Mouse (Mus musculus): ENCODE measurements at regions not wholly inside any gene's neighbourhood (a gene's known extent, or its start where the extent isn't known, plus 50 kb on each side); places are given as distances from the start of the nearest gene placed in this dataset.

DNA sequence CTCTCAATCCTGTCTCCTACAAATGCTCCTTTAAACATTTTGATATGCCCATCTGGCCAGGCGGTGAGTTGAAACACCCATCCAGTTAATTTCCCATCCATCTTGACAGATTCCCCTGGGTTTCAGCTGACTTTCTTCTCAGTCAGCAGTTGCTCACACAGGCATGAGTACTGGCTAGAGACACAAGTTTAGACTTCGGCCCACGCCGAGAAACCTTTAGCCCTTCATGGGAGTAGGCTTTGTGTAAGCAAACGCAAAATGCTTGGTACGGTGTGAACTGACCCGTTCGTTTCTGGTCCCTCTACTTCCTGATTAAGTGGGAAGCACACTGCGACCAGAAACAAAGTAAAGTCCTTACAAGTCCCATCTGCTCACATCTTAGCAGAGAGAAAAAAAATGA, 401.6 kb downstream of the Rapgef2 start:
- H3K27me3 ChIP-seq (ENCODE audit: control insufficient read depth, insufficient read depth, low read length), result no peaks in the 10 kb centered on the region
- no peak overlapping the region for H3K4me3 ChIP-seq (ENCODE audit: low read depth, low read length)
- no peaks in the 10 kb centered on the region for H3K4me1 ChIP-seq (ENCODE audit: control insufficient read depth, insufficient read depth, low read length)
- DNase-seq (ENCODE audit: low spot score, missing footprints) (no peak), ATAC-seq (ENCODE audit: low FRiP score) (no peak)
- H3K4me2 ChIP-seq, result no peak overlapping the region
- no peak overlapping the region for H3K9ac ChIP-seq (ENCODE audit: low read length)
- H3K27ac ChIP-seq (ENCODE audit: low read depth, low read length), result no peak overlapping the region
- no peaks in the 10 kb centered on the region for H3K9me3 ChIP-seq (ENCODE audit: control insufficient read depth, low read length)
- H3K36me3 ChIP-seq (ENCODE audit: control insufficient read depth, insufficient read depth, low read length), result no peaks in the 10 kb centered on the region
- 87% methylated on average over 9 of the region's 9 CpGs for WGBS

GRCm38 (mm10) chr3:78884029-78884428, 402.3 kb downstream of the Rapgef2 start:
- Histone ChIP-seq H3K9ac (ENCODE audit: low read length) (no peak overlapping the region), H3K27me3 (ENCODE audit: control insufficient read depth, insufficient read depth, low read length) (no peaks in the 10 kb centered on the region), H3K27ac (ENCODE audit: low read depth, low read length) (no peak overlapping the region), H3K36me3 (ENCODE audit: control insufficient read depth, insufficient read depth, low read length) (no peaks in the 10 kb centered on the region), H3K4me1 (ENCODE audit: control insufficient read depth, insufficient read depth, low read length) (no peaks in the 10 kb centered on the region), H3K9me3 (ENCODE audit: control insufficient read depth, low read length) (no peaks in the 10 kb centered on the region), H3K4me3 (ENCODE audit: low read depth, low read length) (no peak overlapping the region), H3K4me2 (no peak overlapping the region)
- 89% methylated on average over 11 of the region's 11 CpGs for WGBS
- no peak for ATAC-seq (ENCODE audit: low FRiP score)
- DNase-seq (ENCODE audit: low spot score, missing footprints), result no peak

GRCm38 (mm10) chr3:78880072-78880471, 406.2 kb downstream of the Rapgef2 start:
- 92% methylated on average over 13 of the region's 13 CpGs for WGBS
- DNase-seq (ENCODE audit: low spot score, missing footprints) (no peak), ATAC-seq (ENCODE audit: low FRiP score) (no peak)
- H3K27ac ChIP-seq (ENCODE audit: low read depth, low read length), result no peak overlapping the region
- no peaks in the 10 kb centered on the region for H3K36me3 ChIP-seq (ENCODE audit: control insufficient read depth, insufficient read depth, low read length)
- no peaks in the 10 kb centered on the region for H3K4me1 ChIP-seq (ENCODE audit: control insufficient read depth, insufficient read depth, low read length)
- H3K9ac ChIP-seq (ENCODE audit: low read length), result no peak overlapping the region
- no peak overlapping the region for H3K4me3 ChIP-seq (ENCODE audit: low read depth, low read length)
- H3K4me2 ChIP-seq, result no peak overlapping the region
- H3K9me3 ChIP-seq (ENCODE audit: control insufficient read depth, low read length), result no peaks in the 10 kb centered on the region
- H3K27me3 ChIP-seq (ENCODE audit: control insufficient read depth, insufficient read depth, low read length), result no peaks in the 10 kb centered on the region

DNA sequence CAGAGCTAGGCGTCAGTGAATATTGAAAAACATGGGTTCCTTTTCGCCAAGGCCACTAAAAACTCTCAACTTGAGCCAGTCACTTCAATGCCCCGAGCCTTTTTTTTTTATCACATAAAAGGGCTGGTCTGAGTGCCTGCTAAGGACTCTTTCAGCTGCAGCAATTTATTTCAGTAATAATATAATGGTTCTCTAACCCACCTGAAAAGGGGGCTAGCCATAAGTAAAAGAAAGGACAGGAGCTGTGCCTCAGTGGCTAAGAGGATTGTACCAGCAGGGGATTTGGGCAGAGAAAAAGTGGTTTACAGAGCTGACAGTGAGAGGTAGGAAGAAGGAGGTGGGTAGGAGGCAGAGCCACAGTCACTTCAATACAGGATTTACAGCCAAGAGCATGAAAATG, 409.0 kb downstream of the Rapgef2 start:
- 25% methylated on average over 3 of the region's 3 CpGs for WGBS
- ATAC-seq (ENCODE audit: low FRiP score) (no peak), DNase-seq (ENCODE audit: low spot score, missing footprints) (no peak)
- Histone ChIP-seq H3K9ac (ENCODE audit: low read length) (no peak overlapping the region), H3K4me3 (ENCODE audit: low read depth, low read length) (no peak overlapping the region), H3K27ac (ENCODE audit: low read depth, low read length) (no peak overlapping the region), H3K9me3 (ENCODE audit: control insufficient read depth, low read length) (no peaks in the 10 kb centered on the region), H3K4me2 (no peak overlapping the region), H3K4me1 (ENCODE audit: control insufficient read depth, insufficient read depth, low read length) (no peaks in the 10 kb centered on the region), H3K36me3 (ENCODE audit: control insufficient read depth, insufficient read depth, low read length) (no peaks in the 10 kb centered on the region), H3K27me3 (ENCODE audit: control insufficient read depth, insufficient read depth, low read length) (no peaks in the 10 kb centered on the region)

GRCm38 (mm10) chr3:78866896-78867295, 419.4 kb downstream of the Rapgef2 start:
- Histone ChIP-seq H3K9ac (ENCODE audit: low read length) (no peak overlapping the region), H3K27ac (ENCODE audit: low read depth, low read length) (no peak overlapping the region)

DNA sequence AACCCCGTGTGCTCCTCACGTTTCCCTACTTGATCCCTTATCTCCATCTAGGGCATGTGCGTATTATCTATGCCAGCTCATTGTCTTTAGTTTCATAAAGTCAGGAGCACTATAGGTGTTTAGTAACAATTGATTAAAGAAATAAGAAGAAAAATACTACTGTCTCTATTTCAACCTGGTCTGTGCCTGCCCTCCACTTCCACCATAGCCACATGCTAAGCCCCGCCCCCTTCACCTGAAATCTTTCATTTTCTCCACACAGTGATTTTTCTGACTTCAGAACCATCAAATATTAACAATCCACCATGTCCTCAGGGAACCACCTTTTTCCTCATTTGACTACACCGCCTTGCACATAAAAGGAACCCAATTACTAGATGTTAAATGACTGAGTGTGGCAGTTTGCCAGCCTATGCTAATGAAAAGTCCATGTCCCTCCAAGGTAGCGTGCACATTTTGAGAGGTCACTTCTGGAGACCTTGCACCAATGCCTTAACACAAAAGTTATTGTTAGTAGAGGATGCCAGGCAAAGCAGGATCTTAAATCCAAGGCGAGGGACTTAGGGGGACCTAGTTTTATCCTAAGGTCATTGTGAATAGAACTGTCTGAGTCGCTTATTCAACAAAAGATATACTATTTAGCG, 420.1 kb downstream of the Rapgef2 start:
- Histone ChIP-seq H3K4me3 (ENCODE audit: low read depth, low read length) (no peak overlapping the region), H3K27me3 (ENCODE audit: control insufficient read depth, insufficient read depth, low read length) (no peaks in the 10 kb centered on the region), H3K27ac (ENCODE audit: low read depth, low read length) (no peak overlapping the region), H3K4me1 (ENCODE audit: control insufficient read depth, insufficient read depth, low read length) (peaks cover 7% of the 10 kb centered on the region), H3K9me3 (ENCODE audit: control insufficient read depth, low read length) (no peaks in the 10 kb centered on the region), H3K36me3 (ENCODE audit: control insufficient read depth, insufficient read depth, low read length) (no peaks in the 10 kb centered on the region), H3K9ac (ENCODE audit: low read length) (no peak overlapping the region), H3K4me2 (no peak overlapping the region)
- peak; percentile 65 for ATAC-seq (ENCODE audit: low FRiP score)
- no peak for DNase-seq (ENCODE audit: low spot score, missing footprints)
- 60% methylated on average over 9 of the region's 9 CpGs for WGBS

More at GRCm38 (mm10) chr3:78866896-78867295, 419.4 kb downstream of the Rapgef2 start:
- Histone ChIP-seq H3K27me3 (ENCODE audit: control insufficient read depth, insufficient read depth, low read length) (no peaks in the 10 kb centered on the region), H3K9me3 (ENCODE audit: control insufficient read depth, low read length) (no peaks in the 10 kb centered on the region), H3K4me2 (no peak overlapping the region), H3K36me3 (ENCODE audit: control insufficient read depth, insufficient read depth, low read length) (no peaks in the 10 kb centered on the region), H3K4me1 (ENCODE audit: control insufficient read depth, insufficient read depth, low read length) (peaks cover 7% of the 10 kb centered on the region), H3K4me3 (ENCODE audit: low read depth, low read length) (no peak overlapping the region)
- no peak for DNase-seq (ENCODE audit: low spot score, missing footprints)
- WGBS, result 41% methylated on average over 1 of the region's 1 CpGs
- peak; percentile 43; the same call in 1 of the 2 replicates for ATAC-seq (ENCODE audit: low FRiP score)

DNA sequence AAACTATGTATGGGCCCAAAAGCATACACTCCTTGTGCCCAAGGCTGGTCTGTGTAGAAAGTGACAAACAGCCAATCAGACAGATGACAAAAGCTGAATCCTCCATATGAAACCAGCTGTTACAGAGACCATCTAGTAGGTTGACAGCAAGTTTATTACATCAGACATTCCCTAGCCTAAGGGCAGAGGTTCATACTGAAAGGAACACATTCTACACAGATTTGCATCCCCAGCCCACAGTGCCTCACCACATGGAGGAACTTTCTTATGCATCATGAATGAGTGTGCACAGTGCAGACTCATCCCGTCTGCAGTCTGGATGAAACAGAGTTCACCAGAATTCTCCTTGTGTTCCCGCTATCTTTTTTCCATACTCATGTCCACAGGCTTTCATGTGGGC, 423.3 kb downstream of the Rapgef2 start:
- H3K27me3 ChIP-seq (ENCODE audit: control insufficient read depth, insufficient read depth, low read length), result no peaks in the 10 kb centered on the region
- no peak for ATAC-seq (ENCODE audit: low FRiP score)
- H3K4me3 ChIP-seq (ENCODE audit: low read depth, low read length), result no peak overlapping the region
- WGBS, result 92% methylated on average over 2 of the region's 2 CpGs
- peaks cover 7% of the 10 kb centered on the region for H3K4me1 ChIP-seq (ENCODE audit: control insufficient read depth, insufficient read depth, low read length)
- no peak for DNase-seq (ENCODE audit: low spot score, missing footprints)
- no peak overlapping the region for H3K27ac ChIP-seq (ENCODE audit: low read depth, low read length)
- H3K9me3 ChIP-seq (ENCODE audit: control insufficient read depth, low read length), result no peaks in the 10 kb centered on the region
- no peak overlapping the region for H3K9ac ChIP-seq (ENCODE audit: low read length)
- H3K36me3 ChIP-seq (ENCODE audit: control insufficient read depth, insufficient read depth, low read length), result no peaks in the 10 kb centered on the region
- H3K4me2 ChIP-seq, result no peak overlapping the region

DNA sequence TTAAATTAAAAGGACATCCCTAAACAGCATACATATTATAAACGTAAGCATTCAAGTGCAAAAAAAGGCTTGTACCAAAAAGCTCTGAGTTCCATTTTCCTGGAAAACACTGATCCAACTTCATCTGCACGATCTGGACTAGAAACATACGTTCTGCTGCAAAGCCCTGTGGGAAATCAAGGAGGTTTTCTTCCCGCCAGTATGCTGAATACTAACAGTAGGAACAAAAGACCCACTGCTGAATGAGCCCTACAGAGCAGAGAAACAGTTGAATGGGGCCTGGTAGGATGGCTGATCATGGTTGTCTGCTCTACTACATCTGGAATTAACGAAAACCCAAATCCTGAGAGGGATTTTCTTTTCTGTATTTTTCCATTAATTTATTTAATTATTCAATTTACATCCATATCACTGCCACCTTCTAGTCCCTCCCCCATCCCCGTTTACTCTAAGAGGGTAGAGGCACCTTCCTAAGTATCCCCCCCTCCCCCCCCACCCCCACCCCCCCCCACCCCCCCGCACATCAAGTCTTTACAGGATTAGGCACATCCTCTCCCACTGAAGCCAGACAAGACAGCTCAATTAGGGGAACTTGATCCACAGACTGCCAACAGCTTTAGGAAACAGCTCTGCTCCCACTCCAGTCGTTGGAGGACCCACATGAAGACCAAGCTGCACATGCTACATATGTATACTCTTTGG, 439.5 kb downstream of the Rapgef2 start:
- Histone ChIP-seq H3K4me3 (ENCODE audit: low read depth, low read length) (no peak overlapping the region), H3K36me3 (ENCODE audit: control insufficient read depth, insufficient read depth, low read length) (no peaks in the 10 kb centered on the region), H3K27ac (ENCODE audit: low read depth, low read length) (no peak overlapping the region), H3K9me3 (ENCODE audit: control insufficient read depth, low read length) (no peaks in the 10 kb centered on the region), H3K9ac (ENCODE audit: low read length) (no peak overlapping the region), H3K4me1 (ENCODE audit: control insufficient read depth, insufficient read depth, low read length) (no peaks in the 10 kb centered on the region), H3K4me2 (no peak overlapping the region), H3K27me3 (ENCODE audit: control insufficient read depth, insufficient read depth, low read length) (no peaks in the 10 kb centered on the region)
- ATAC-seq (ENCODE audit: low FRiP score), result peak; percentile 76
- no peak for DNase-seq (ENCODE audit: low spot score, missing footprints)
- 29% methylated on average over 8 of the region's 8 CpGs for WGBS

DNA sequence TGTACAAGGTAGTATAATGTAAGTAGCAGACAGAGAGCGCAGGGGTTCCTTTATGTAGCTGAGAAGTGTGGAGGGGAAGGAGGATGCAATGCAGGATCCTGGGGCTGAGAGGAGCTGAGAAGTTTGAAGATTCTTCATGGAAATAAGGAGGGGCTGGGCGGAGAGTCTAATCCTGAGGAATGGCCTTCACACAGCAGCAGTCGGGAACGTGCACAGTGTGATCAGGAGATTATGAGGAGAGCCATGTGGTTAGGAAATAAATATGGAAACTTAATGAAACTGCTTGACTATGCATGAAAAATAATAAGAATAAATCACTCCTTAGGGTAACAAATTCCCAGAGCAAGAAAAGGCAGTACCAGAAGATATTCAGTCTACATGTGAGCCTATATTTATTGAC, 445.1 kb downstream of the Rapgef2 start:
- H3K4me2 ChIP-seq, result no peak overlapping the region
- no peak overlapping the region for H3K4me3 ChIP-seq (ENCODE audit: low read depth, low read length)
- no peaks in the 10 kb centered on the region for H3K36me3 ChIP-seq (ENCODE audit: control insufficient read depth, insufficient read depth, low read length)
- no peaks in the 10 kb centered on the region for H3K27me3 ChIP-seq (ENCODE audit: control insufficient read depth, insufficient read depth, low read length)
- H3K4me1 ChIP-seq (ENCODE audit: control insufficient read depth, insufficient read depth, low read length), result no peaks in the 10 kb centered on the region
- WGBS, result 53% methylated on average over 4 of the region's 4 CpGs
- no peak overlapping the region for H3K9ac ChIP-seq (ENCODE audit: low read length)
- no peak overlapping the region for H3K27ac ChIP-seq (ENCODE audit: low read depth, low read length)
- ATAC-seq (ENCODE audit: low FRiP score), result no peak
- DNase-seq (ENCODE audit: low spot score, missing footprints), result no peak
- no peaks in the 10 kb centered on the region for H3K9me3 ChIP-seq (ENCODE audit: control insufficient read depth, low read length)
